8 mouse cellular contexts compared by ENCODE assay signal in the genomic region with DNA sequence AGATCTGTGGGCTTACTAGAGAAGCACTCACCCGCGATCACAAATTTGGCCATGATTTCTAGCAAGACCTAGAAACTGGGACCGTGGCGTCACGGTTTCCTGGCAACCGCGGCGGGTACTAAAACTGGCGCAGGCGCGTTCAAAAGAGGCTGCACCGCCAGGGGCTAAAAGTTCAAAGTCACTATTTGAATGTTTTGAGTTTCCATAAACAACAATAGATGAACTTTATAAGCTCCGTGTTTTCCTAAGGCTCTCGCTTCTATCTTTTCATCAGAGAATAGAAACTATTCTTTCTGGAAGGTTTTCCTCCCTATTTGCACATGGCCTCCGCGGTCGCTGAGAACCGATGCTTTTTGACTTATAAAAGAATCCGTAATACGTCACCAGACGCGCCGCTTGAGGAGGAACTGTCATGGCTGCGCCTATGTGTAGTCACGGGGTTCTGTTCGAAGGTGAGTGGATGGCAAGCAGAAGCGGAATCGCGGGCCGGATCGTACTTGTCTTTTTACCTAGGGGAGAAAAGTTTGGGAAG. TPM values are rescaled to one million over a fixed set of nuclear protein-coding genes. Genes with fewer than 3 reads are reported as not detected.
DNase-seq lines count a peak whose midpoint lies in the region; ATAC-seq lines count a peak whose summit lies in the region.

Mdh1b (minus strand) TSS at position 79 of the 532 bp plus-strand sequence.
Fastkd2 (plus strand) TSS at position 375 of the 532 bp plus-strand sequence.

- peak within 1 kb of the TSS; percentile 70 for H3K4me3 ChIP-seq in intestine, embryonic 14.5 days (ENCODE audit: low read depth, low read length)

- peak within 1 kb of the TSS; percentile 75 for H3K9ac ChIP-seq in intestine, embryonic 14.5 days (ENCODE audit: low read length)

- no peak within 1 kb of the TSS for H3K27ac ChIP-seq in intestine, embryonic 14.5 days (ENCODE audit: low read depth)

- peak within 1 kb of the TSS; percentile 62 for H3K4me2 ChIP-seq in intestine, embryonic 14.5 days (ENCODE audit: low read length)

- H3K9me3 ChIP-seq in intestine, embryonic 14.5 days (ENCODE audit: control insufficient read depth, low read length) = no peaks in the 10 kb centered on the region

- intact Hi-C loops in left cerebral cortex, postnatal 14 days (cut with DNase I) = no loop called here

- peak; percentile 79 to 88 for DNase-seq in adrenal gland, adult 18-20 months (ENCODE audit: low spot score in 2 of 2)
- DNase-seq in embryo, embryonic 11 days = peak; percentile 95
- DNase-seq in gastrocnemius, postnatal 25 days = peak; percentile 83
- peak; percentile 94 for DNase-seq in intestine, embryonic 14.5 days (ENCODE audit: low spot score)
- DNase-seq in left cerebral cortex, postnatal 14 days (ENCODE audit: low spot score in 2 of 2) = peak; percentile 95
- peak; percentile 90 for DNase-seq in mesoderm, embryonic 11.5 days (ENCODE audit: low read depth, low spot score)
- peak; percentile 82 to 83 for DNase-seq in right cerebral cortex, postnatal 36 days (ENCODE audit: low spot score in 2 of 2)
- peak; percentile 92 for DNase-seq in yolk sac, embryonic 10.5 days (ENCODE audit: low spot score)

- peaks cover 7% of the 10 kb centered on the region; the same call in 1 of the 2 replicates for H3K4me1 ChIP-seq in intestine, embryonic 14.5 days (replicated peaks; ENCODE audit: control insufficient read depth, insufficient read depth, low read length)

- WGBS in intestine, embryonic 14.5 days = under 1% methylated on average over 31 of the region's 31 CpGs

- no peaks in the 10 kb centered on the region for H3K27me3 ChIP-seq in intestine, embryonic 14.5 days (replicated peaks; ENCODE audit: control insufficient read depth, insufficient read depth, low read length)

- no peaks in the 10 kb centered on the region for H3K36me3 ChIP-seq in intestine, embryonic 14.5 days (ENCODE audit: control insufficient read depth, insufficient read depth, low read length)

- ATAC-seq in intestine, embryonic 14.5 days (replicated peaks; ENCODE audit: low FRiP score, low TSS enrichment, low read depth) = peak; percentile 95

RNA-seq across cellular contexts. Expression of gene Mdh1b, which starts in this region (rescaled TPM):
- total RNA-seq in adrenal gland, adult 18-20 months (2021) = under 1 TPM in 1 of 2 experiments, not detected in 1; 0.23 TPM
- total RNA-seq in gastrocnemius, postnatal 25 days (2021) = not detected
- polyA plus RNA-seq in intestine, embryonic 14.5 days (2014; fragmentation: Nextera tagmentation; extraction: Ambion mirVana) = not detected in 2 replicates
- under 1 TPM; 0.57 to 0.66 TPM for total RNA-seq in left cerebral cortex, postnatal 14 days (2021)

RNA-seq across cellular contexts. Expression of gene Fastkd2, which starts in this region (rescaled TPM):
- total RNA-seq in adrenal gland, adult 18-20 months (2021) = 10 to 100 TPM; 20.2 to 28.0 TPM
- total RNA-seq in gastrocnemius, postnatal 25 days (2021) = 10 to 100 TPM; 20.8 TPM
- 78.5 and 80.7 TPM in 2 replicates for polyA plus RNA-seq in intestine, embryonic 14.5 days (2014; fragmentation: Nextera tagmentation; extraction: Ambion mirVana)
- total RNA-seq in left cerebral cortex, postnatal 14 days (2021) = 10 to 100 TPM; 12.3 to 18.5 TPM
